Mouse (Mus musculus) forebrain, embryonic 14.5 days (tissue): ENCODE measurements at regions not wholly inside any gene's neighbourhood (a gene's known extent, or its start where the extent isn't known, plus 50 kb on each side); places are given as distances from the start of the nearest gene placed in this dataset.

Experiments used
- ATAC-seq: fragments of 200-750 bp; cut with Nextera tagmentation; 2 replicates; pipeline ENCODE4 v1.8.0; 2017; ENCODE audit warnings: mild to moderate bottlenecking, moderate library complexity
- DNase-seq: peaks from one replicate; pipeline ENCODE4 v3.0.0-alpha.2; 2015; ENCODE audit warnings: low spot score
- H3K27ac ChIP-seq: fragments of 300-500 bp; sonication (generic); 2 replicates; pipeline ENCODE4 v1.5.1; 2014; ENCODE audit warnings: low read depth, mild to moderate bottlenecking, control low read depth, low read length, moderate library complexity
- H3K27me3 ChIP-seq: fragments of 300-500 bp; sonication (generic); replicated peaks from 2 replicates; pipeline ENCODE4 v1.6.1; 2014; ENCODE audit warnings: low read length, control low read depth, mixed read lengths; ENCODE audit not compliant: control insufficient read depth, insufficient read depth
- H3K36me3 ChIP-seq: fragments of 300-500 bp; sonication (generic); 2 replicates; pipeline ENCODE4 v1.6.1; 2014; ENCODE audit warnings: low read length, control low read depth; ENCODE audit not compliant: control insufficient read depth, insufficient read depth
- H3K4me1 ChIP-seq: fragments of 300-500 bp; sonication (generic); 2 replicates; pipeline ENCODE4 v1.6.1; 2014; ENCODE audit warnings: antibody characterized with exemption, low read length, control low read depth; ENCODE audit not compliant: control insufficient read depth, insufficient read depth
- H3K4me2 ChIP-seq: fragments of 300-500 bp; sonication (generic); 2 replicates; pipeline ENCODE4 v1.6.1; 2014; ENCODE audit warnings: mild to moderate bottlenecking, control low read depth, low read length
- H3K4me3 ChIP-seq: fragments of 300-500 bp; sonication (generic); 2 replicates; pipeline ENCODE4 v1.5.1; 2014; ENCODE audit warnings: low read depth, low read length, control low read depth
- H3K9ac ChIP-seq: fragments of 300-500 bp; sonication (generic); 2 replicates; pipeline ENCODE4 v1.6.1; 2014; ENCODE audit warnings: mild to moderate bottlenecking, low read length, control low read depth, moderate library complexity
- H3K9me3 ChIP-seq: fragments of 300-500 bp; sonication (generic); replicated peaks from 2 replicates; pipeline ENCODE4 v1.6.1; 2016; ENCODE audit warnings: low read length, control low read depth, mixed read lengths; ENCODE audit not compliant: control insufficient read depth
- WGBS: fragments of 180-500 bp; shearing (Covaris S2); extraction: QIAGEN DNeasy Blood & Tissue Kit; methylation state at CpG from one replicate; pipeline ENCODE4 v1.1.7; 2014; 5-methylcytosine and 5-hydroxymethylcytosine counted together

- Histone ChIP-seq H3K4me1 (peaks cover 4% of the 10 kb centered on the region; the same call in 1 of the 2 replicates), H3K36me3 (no peaks in the 10 kb centered on the region), H3K4me3 (no peak overlapping the region), H3K27me3 (no peaks in the 10 kb centered on the region), H3K27ac (no peak overlapping the region), H3K9ac (no peak overlapping the region), H3K9me3 (no peaks in the 10 kb centered on the region), H3K4me2 (no peak overlapping the region)
- 93% methylated on average over 3 of the region's 3 CpGs for WGBS
- DNase-seq, result no peak
- ATAC-seq, result no peak
Measured at GRCm38 (mm10) chr1:60623440-60624016, 56.6 kb upstream of the Raph1 start.

- Histone ChIP-seq H3K36me3 (no peaks in the 10 kb centered on the region), H3K9me3 (no peaks in the 10 kb centered on the region), H3K4me2 (no peak overlapping the region), H3K4me1 (peaks cover 4% of the 10 kb centered on the region; the same call in 1 of the 2 replicates), H3K4me3 (no peak overlapping the region), H3K27me3 (no peaks in the 10 kb centered on the region), H3K27ac (no peak overlapping the region), H3K9ac (no peak overlapping the region)
- ATAC-seq (no peak), DNase-seq (no peak)
- 74% methylated on average over 3 of the region's 3 CpGs for WGBS
Measured at GRCm38 (mm10) chr1:60621770-60622169, 54.9 kb upstream of the Raph1 start.

DNA sequence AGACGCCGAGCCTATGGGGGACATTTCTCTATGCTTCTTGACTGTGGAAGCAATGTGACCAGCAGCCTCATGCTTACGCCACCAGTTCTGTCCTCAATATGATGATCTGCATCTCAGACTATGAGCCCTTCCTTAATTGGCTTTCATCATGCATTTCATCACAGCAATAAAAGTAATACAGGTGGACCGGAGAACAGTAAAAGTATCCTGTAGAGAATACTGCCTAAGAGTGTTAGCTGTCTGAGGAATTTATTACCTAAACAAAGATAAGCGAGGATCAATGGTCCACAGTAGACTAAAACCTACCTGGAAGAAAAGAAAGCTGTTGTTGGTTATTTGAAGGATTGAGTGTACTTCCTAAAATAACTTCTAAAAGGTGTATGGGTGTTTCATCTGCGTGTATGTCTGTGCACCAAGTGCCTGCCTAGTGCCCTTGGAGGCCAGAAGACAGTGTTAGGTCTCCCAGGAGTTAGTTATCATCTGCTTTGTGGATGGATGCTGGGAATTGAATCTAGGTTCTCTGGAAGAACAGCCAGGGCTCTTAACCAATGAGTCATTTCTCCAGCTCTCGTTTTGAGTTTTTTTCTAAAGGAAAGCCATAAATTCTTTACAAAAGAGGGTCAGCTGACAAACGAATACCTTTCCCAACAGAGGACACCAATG, 54.3 kb upstream of the Raph1 start:
- Histone ChIP-seq H3K27ac (no peak overlapping the region), H3K9me3 (no peaks in the 10 kb centered on the region), H3K4me2 (no peak overlapping the region), H3K4me3 (no peak overlapping the region), H3K9ac (no peak overlapping the region), H3K36me3 (no peaks in the 10 kb centered on the region), H3K27me3 (no peaks in the 10 kb centered on the region), H3K4me1 (peaks cover under 1% of the 10 kb centered on the region; the same call in 1 of the 2 replicates)
- 91% methylated on average over 8 of the region's 8 CpGs for WGBS
- ATAC-seq, result no peak
- DNase-seq, result no peak

DNA sequence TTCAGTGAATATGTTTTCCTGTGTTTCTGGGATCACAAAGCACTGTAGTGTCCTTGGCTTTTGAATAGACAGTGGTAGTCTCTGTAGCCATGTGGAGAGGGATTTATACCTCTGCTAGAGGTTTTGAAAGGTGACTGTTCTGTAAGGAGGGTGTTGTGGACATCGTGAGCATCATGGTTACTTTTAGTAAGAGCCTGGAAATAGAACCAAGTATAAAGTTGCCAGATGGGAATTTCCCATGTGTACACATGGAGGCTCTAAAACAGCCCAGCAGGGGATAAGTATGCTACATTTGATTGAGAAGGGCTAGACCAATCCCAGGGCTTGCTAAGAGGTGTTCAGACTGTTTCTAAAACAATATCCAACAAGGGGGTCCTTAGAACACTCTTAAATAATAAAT, 51.5 kb upstream of the Raph1 start:
- H3K9me3 ChIP-seq, result no peaks in the 10 kb centered on the region
- DNase-seq (no peak), ATAC-seq (no peak)
- no peak overlapping the region for H3K4me2 ChIP-seq
- no peaks in the 10 kb centered on the region for H3K4me1 ChIP-seq
- no peak overlapping the region for H3K9ac ChIP-seq
- WGBS, result 84% methylated on average over 1 of the region's 1 CpGs
- H3K27ac ChIP-seq, result no peak overlapping the region
- H3K36me3 ChIP-seq, result no peaks in the 10 kb centered on the region
- H3K4me3 ChIP-seq, result no peak overlapping the region
- no peaks in the 10 kb centered on the region for H3K27me3 ChIP-seq

GRCm38 (mm10) chr1:60616916-60617315, 50.0 kb upstream of the Raph1 start:
- no peaks in the 10 kb centered on the region for H3K4me1 ChIP-seq
- DNase-seq (no peak), ATAC-seq (no peak)
- H3K9ac ChIP-seq, result no peak overlapping the region
- H3K4me3 ChIP-seq, result no peak overlapping the region
- 72% methylated on average over 2 of the region's 2 CpGs for WGBS
- H3K9me3 ChIP-seq, result no peaks in the 10 kb centered on the region
- H3K4me2 ChIP-seq, result no peak overlapping the region
- H3K27ac ChIP-seq, result no peak overlapping the region
- no peaks in the 10 kb centered on the region for H3K36me3 ChIP-seq
- no peaks in the 10 kb centered on the region for H3K27me3 ChIP-seq
